In genomic region chr13:23539821-23540220, GRCm38 (mm10) we compare ENCODE assay signal across 7 mouse cellular contexts. TPM values are rescaled to one million over a fixed set of nuclear protein-coding genes. Genes with fewer than 3 reads are reported as not detected.
"Had no signal": no experiment of that assay in that cellular context is flagged by ENCODE, and none has a peak within 500 bp of the region (broad histone marks: within the 10 kb centered on the region; RNA-seq: fewer than 3 reads in every experiment).

No protein-coding gene starts in this region.

RNA-seq across cellular contexts. Expression of gene Hist1h2bh, which starts 3.4 kb away (rescaled TPM):
- polyA plus RNA-seq: lung, postnatal 0 days; midbrain, embryonic 16.5 days had no signal

RNA-seq across cellular contexts. Expression of gene Hist1h3f, which starts 4.0 kb away (rescaled TPM):
- polyA plus RNA-seq: macrophage; midbrain, embryonic 16.5 days; neural tube, embryonic 13.5 days had no signal

RNA-seq across cellular contexts. Expression of gene Hist1h3g, which starts 4.6 kb away (rescaled TPM):
- total RNA-seq: monocyte, adult 5-6 weeks had no signal
- polyA plus RNA-seq: macrophage; midbrain, embryonic 15.5 days; midbrain, embryonic 16.5 days; midbrain, postnatal 0 days had no signal

RNA-seq across cellular contexts. Expression of gene Hist1h2af, which starts 6.1 kb away (rescaled TPM):
- total RNA-seq: monocyte, adult 5-6 weeks had no signal
- polyA plus RNA-seq: macrophage; midbrain, embryonic 15.5 days; midbrain, embryonic 16.5 days; neural tube, embryonic 13.5 days had no signal
